Mouse (Mus musculus) erythroblast, embryonic 14.5 days (primary cell): Measurements from ENCODE around the gene Tldc2. TPM values are rescaled to one million over a fixed set of nuclear protein-coding genes. Genes with fewer than 3 reads are reported as not detected.

Experiments used
- H3K27me3 ChIP-seq: 2 replicates; pipeline ENCODE4 v1.6.1; 2012; ENCODE audit warnings: inconsistent platforms; ENCODE audit not compliant: control insufficient read depth
- H3K36me3 ChIP-seq: 2 replicates; pipeline ENCODE4 v1.6.1; 2012; ENCODE audit warnings: mild to moderate bottlenecking, inconsistent platforms; ENCODE audit not compliant: control insufficient read depth
- H3K4me1 ChIP-seq: 2 replicates; pipeline ENCODE4 v1.6.1; 2012; ENCODE audit warnings: inconsistent platforms; ENCODE audit not compliant: control insufficient read depth
- H3K4me3 ChIP-seq: replicated peaks from 2 replicates; pipeline ENCODE3; 2012; ENCODE audit warnings: moderate library complexity, mild to moderate bottlenecking, inconsistent platforms
- H3K9me3 ChIP-seq: 2 replicates; pipeline ENCODE4 v1.6.1; 2012; ENCODE audit warnings: low read length, inconsistent platforms, mixed read lengths; ENCODE audit not compliant: control insufficient read depth
- GATA1 ChIP-seq: IDR thresholded peaks from 2 replicates; pipeline ENCODE4 v1.6.1; 2012; ENCODE audit warnings: low read length, inconsistent platforms, mixed read lengths
- TAL1 ChIP-seq: IDR thresholded peaks from 3 replicates; pipeline ENCODE4 v1.6.1; 2012; ENCODE audit warnings: low read length, inconsistent platforms, mixed read lengths
- polyA plus RNA-seq: library from polyadenylated mRNA; stranded (reverse); fragments of >175 nt; gene quantifications from 2 replicates; pipeline ENCODE4 v1.2.3, GENCODE M21; 2012

Gene Tldc2
- polyA plus RNA-seq, 1 experiment: not detected

DNA sequence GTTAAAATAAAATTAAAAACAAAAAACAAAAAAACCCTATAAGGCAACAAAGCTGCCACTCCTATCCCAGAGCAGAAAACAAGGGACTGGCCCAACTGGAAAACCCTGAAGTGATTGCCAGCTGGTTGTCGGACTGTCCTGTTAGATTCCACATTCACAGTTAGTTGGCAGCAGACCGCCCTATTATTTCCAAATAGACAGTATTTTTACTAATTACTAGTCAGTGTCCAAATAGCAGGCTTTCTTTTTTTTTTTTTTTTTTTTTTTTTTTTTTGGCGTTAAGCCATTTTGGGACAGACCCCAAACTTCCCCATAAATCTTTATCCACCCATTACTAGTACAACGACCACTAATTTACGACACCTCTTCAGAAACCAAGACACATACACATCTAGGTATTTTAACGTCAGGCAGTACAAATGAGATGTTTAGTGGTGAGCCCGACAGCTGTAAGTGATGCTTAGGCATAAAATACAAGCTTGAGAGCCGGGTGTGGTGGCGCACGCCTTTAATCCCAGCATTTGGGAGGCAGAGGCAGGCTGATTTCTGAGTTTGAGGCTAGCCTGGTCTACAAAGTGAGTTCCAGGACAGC is 48.8 kb downstream of the Tldc2 start:
- peaks cover 68% of the 10 kb centered on the region for H3K4me1 ChIP-seq
- TF ChIP-seq GATA1 (no peak), TAL1 (no peak)
- H3K9me3 ChIP-seq: no peaks in the 10 kb centered on the region
- no peaks in the 10 kb centered on the region; the same call in 1 of the 2 replicates for H3K36me3 ChIP-seq
- H3K27me3 ChIP-seq: no peaks in the 10 kb centered on the region
- H3K4me3 ChIP-seq: peak overlapping the region; percentile 73

DNA sequence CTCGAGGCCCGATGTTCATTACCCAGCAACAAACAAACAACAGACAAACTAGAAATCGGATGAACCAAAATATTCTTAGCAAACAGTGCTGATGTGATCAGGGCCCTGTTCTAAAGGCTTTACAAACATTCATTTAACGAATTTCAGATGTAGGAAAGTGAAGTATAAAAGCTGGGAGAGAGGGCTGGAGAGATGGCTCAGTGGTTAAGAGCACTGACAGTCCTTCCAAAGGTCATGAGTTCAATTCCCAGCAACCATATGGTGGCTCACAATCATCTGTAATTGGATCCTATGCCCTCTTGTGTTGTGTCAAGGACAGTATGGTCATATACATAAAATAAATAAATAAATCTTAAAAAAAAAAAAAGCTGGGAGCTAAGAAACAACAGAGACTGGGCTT is 49.3 kb downstream of the Tldc2 start:
- TF ChIP-seq GATA1: no peak
- TF ChIP-seq TAL1: no peak
- H3K4me3 ChIP-seq: no peak overlapping the region
- no peaks in the 10 kb centered on the region; the same call in 1 of the 2 replicates for H3K36me3 ChIP-seq
- no peaks in the 10 kb centered on the region for H3K27me3 ChIP-seq
- peaks cover 64% of the 10 kb centered on the region for H3K4me1 ChIP-seq
- H3K9me3 ChIP-seq: no peaks in the 10 kb centered on the region

DNA sequence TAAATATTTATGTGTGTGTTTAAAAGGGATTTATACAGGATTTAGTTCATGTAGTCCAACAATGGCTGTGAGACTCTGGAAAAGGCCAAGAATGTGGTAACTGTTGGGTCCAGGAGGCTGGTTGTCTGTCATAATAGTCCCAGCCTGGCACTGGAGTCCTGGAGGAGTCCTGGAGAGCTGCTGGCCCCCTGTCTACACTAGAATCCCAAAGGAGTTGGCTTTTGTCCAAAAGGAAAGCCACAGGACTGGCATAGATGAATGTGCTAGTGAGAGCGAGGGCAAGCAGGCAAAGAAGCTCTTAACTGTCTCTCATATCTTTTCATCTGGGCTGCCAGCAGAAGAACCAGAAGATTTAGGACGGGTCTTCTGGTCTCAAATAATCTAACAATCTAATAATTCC is 49.8 kb downstream of the Tldc2 start:
- Histone ChIP-seq H3K4me1 (peaks cover 61% of the 10 kb centered on the region), H3K9me3 (no peaks in the 10 kb centered on the region), H3K27me3 (no peaks in the 10 kb centered on the region)

DNA sequence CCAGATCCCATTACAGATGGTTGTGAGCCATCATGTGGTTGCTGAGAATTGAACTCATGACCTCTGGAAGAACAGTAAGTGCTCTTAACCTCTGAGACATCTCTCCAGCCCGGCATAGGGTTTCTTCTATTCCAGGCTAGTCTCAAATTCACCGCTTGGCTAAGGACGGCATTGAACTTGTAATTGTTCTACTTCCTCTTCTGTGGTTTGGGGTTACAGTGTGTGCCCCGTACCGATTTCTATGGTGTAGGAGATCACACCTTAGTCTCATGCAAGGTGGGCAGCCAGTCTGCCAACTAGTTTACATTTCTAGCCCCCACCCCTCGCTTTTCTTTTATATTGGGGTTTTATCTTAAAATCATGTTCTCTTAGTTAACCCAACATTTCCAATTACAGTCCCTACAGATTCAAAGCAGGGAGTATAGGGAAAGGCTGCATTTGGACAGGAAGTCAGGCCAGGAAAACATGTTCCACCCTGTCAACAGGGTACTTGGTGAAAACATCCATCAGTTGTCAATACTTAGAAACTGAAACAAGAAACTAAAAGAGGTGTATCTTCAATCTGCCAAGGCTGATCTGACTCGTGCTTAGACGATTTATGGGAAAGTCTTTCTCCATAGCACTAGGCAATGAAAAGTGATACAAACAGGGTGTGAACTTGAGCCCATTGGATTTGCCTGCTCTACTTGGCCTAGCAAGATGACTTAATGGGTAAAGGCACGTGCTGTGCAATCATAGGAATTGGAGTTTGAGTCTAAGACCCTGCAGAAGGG is 51.3 kb downstream of the Tldc2 start:
- Histone ChIP-seq H3K27me3 (no peaks in the 10 kb centered on the region), H3K4me1 (peaks cover 49% of the 10 kb centered on the region), H3K4me3 (no peak overlapping the region), H3K36me3 (peaks cover 2% of the 10 kb centered on the region), H3K9me3 (no peaks in the 10 kb centered on the region)
- TF ChIP-seq GATA1 (no peak), TAL1 (no peak)

More for the DNA sequence above, 49.8 kb downstream of the Tldc2 start:
- Histone ChIP-seq H3K4me3 (no peak overlapping the region), H3K36me3 (no peaks in the 10 kb centered on the region; the same call in 1 of the 2 replicates)
- no peak for TF ChIP-seq TAL1
- no peak for TF ChIP-seq GATA1

DNA sequence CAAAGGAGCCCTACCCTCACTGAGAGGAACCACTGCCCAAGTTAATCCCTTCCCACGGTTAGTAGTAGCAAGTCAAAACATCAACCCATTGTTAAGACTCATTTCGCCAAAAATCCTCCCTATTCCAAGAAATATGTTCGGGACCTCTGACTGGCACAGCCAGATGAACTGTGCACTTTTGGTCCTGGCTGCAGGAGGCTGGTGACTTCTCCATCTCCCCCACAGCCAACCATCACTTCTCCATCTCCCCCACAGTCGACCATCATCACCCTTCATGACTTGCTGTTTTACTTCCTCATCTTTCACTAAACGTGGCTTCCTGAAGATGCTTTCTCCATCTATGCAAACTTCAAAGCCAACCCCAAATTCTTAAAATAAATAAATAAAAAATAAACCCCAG is 52.0 kb downstream of the Tldc2 start:
- H3K4me3 ChIP-seq: no peak overlapping the region
- no peaks in the 10 kb centered on the region for H3K9me3 ChIP-seq
- no peak for TF ChIP-seq GATA1
- TF ChIP-seq TAL1: no peak
- peaks cover 43% of the 10 kb centered on the region for H3K4me1 ChIP-seq
- H3K36me3 ChIP-seq: peaks cover 7% of the 10 kb centered on the region
- H3K27me3 ChIP-seq: no peaks in the 10 kb centered on the region

DNA sequence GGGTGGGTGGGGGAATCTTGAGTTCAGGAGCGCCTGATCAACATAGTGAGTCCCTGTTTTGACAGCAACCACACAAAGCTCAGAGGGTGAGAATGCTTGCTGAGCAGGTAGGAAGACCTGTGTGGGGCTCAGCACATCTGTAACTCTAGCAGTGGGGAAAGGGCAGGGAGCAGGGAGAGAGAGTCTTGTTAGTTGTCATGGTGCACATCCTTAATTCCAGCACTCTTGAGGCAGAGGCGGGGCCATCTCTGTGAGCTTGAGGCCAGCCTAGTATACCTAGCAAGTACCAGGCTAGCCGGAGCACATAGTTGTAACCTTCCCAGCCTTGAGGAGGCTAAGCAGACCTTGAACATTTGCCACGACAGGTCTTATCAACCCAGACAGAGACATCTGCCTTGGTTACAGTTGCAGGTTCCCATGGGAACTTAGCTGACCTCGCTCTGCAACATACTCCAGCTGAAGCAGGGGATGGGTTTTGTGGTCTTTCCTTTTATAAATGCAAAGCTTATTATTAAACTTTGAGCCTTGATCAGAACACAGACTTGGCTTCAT is 52.5 kb downstream of the Tldc2 start:
- TF ChIP-seq TAL1 (no peak), GATA1 (no peak)
- H3K4me3 ChIP-seq: no peak overlapping the region
- H3K36me3 ChIP-seq: peaks cover 13% of the 10 kb centered on the region
- no peaks in the 10 kb centered on the region for H3K9me3 ChIP-seq
- H3K4me1 ChIP-seq: peaks cover 37% of the 10 kb centered on the region
- H3K27me3 ChIP-seq: no peaks in the 10 kb centered on the region

DNA sequence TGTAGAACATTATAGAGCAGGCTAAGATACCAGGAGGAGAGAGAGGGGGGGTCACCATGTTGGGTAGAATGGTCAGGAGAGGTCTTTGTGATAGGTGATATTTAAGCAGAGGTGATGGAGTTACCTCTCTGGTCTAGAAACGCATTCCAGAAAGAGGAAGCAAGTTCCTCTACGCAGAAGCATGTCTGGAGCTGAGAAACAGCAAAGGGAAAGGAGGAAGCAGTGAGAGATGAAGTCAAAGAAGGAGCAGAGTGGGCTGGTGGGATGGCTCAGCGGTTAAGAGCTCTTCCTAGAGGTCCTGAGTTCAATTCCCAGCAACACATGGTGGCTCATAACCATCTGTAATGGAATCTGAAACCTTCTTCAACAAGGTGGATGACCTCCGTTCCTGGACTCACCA is 55.1 kb downstream of the Tldc2 start:
- Histone ChIP-seq H3K36me3 (peaks cover 38% of the 10 kb centered on the region), H3K4me3 (no peak overlapping the region)

DNA sequence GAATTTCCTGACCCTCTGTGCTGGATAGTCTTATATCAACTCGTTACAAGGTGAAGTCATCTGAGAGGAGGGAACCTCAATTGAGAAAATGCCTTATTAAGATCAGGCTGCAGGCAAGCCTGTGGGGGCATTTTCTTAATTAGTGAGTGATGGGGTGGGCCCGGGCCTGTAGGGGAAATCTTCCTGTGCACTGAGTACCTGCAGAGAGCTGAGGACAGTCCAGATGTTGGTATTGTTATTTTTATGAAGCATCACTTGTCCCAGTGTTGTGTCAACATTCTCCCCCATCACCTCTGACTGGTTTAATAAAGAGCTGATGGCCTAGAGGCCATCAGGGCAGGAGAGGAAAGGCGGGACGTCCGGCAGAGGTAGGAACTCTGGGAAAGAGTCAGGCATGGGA is 57.3 kb downstream of the Tldc2 start:
- Histone ChIP-seq H3K36me3 (peaks cover 60% of the 10 kb centered on the region), H3K9me3 (no peaks in the 10 kb centered on the region), H3K4me1 (peaks cover 9% of the 10 kb centered on the region), H3K4me3 (no peak overlapping the region), H3K27me3 (no peaks in the 10 kb centered on the region)
- no peak for TF ChIP-seq TAL1
- TF ChIP-seq GATA1: no peak

More for the DNA sequence above, 55.1 kb downstream of the Tldc2 start:
- TF ChIP-seq GATA1 (no peak), TAL1 (no peak)
- Histone ChIP-seq H3K4me1 (peaks cover 16% of the 10 kb centered on the region), H3K27me3 (no peaks in the 10 kb centered on the region), H3K9me3 (no peaks in the 10 kb centered on the region)

DNA sequence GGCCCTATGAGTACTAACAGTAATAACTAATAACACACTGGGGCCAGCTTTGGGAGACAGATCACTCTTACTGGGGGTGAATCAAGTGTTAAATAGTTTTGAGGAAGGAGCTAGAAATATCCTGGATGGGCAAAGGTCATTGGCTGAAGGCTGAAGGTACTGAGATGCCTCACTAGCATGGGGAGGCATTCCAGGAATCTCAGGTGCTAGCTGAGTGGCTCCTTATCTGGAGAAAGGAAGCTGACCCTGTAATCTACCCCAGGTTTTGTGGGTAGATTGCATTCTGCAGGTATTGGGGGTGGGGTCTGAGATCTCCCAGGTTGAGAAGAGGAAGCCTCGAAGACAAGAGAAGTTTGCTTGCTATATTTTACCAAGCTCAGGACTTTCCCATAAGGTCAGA is 58.3 kb downstream of the Tldc2 start:
- Histone ChIP-seq H3K9me3 (no peaks in the 10 kb centered on the region), H3K4me1 (peaks cover 7% of the 10 kb centered on the region), H3K36me3 (peaks cover 70% of the 10 kb centered on the region), H3K27me3 (no peaks in the 10 kb centered on the region), H3K4me3 (no peak overlapping the region)
- TF ChIP-seq GATA1 (no peak), TAL1 (no peak)

Other genes starting within 250 kb of the Tldc2 start
- gene Tgif2, start 247.0 kb upstream of the Tldc2 start, polyA plus RNA-seq: 0.04 and 0.09 TPM in 2 replicates
- 0.04 TPM in 1 of 2 replicates, not detected in the other for gene 4930518I15Rik, start 229.1 kb upstream of the Tldc2 start, polyA plus RNA-seq
- 8.9 and 10.3 TPM in 2 replicates for gene Rab5if, start 223.9 kb upstream of the Tldc2 start, polyA plus RNA-seq
- gene Sla2, start 199.9 kb upstream of the Tldc2 start, polyA plus RNA-seq: 0.02 and 0.03 TPM in 2 replicates
- 1.6 and 2.0 TPM in 2 replicates for gene Ndrg3, start 95.0 kb upstream of the Tldc2 start, polyA plus RNA-seq
- gene Dsn1, start 79.9 kb upstream of the Tldc2 start, polyA plus RNA-seq: 0.74 and 0.79 TPM in 2 replicates
- 0.08 and 0.14 TPM in 2 replicates for gene Soga1, start 7.8 kb upstream of the Tldc2 start, polyA plus RNA-seq
- 0.75 and 1.0 TPM in 2 replicates for gene Samhd1, start 48.2 kb downstream of the Tldc2 start, polyA plus RNA-seq
- gene Rbl1, start 117.5 kb downstream of the Tldc2 start, polyA plus RNA-seq: 0.50 and 0.59 TPM in 2 replicates
- gene Rpn2, start 192.0 kb downstream of the Tldc2 start, polyA plus RNA-seq: 4.6 and 6.0 TPM in 2 replicates
- not detected in 2 replicates for gene Mroh8, start 192.5 kb downstream of the Tldc2 start, polyA plus RNA-seq